Mouse (Mus musculus) stomach, embryonic 14.5 days (tissue): Measurements from ENCODE around the gene Samm50. TPM values are rescaled to one million over a fixed set of nuclear protein-coding genes. Genes with fewer than 3 reads are reported as not detected.

Experiments
- ATAC-seq: fragments of 200-750 bp; cut with Nextera tagmentation; 2 replicates; pipeline ENCODE4 v1.8.0; 2017; ENCODE audit warnings: low read depth, moderate TSS enrichment; ENCODE audit not compliant: insufficient number of reproducible peaks, insufficient read depth, low FRiP score
- H3K27ac ChIP-seq: fragments of 300-500 bp; sonication (generic); 2 replicates; pipeline ENCODE4 v1.5.1; 2014; ENCODE audit warnings: mild to moderate bottlenecking, low read length, moderate library complexity, mixed read lengths
- H3K27me3 ChIP-seq: fragments of 300-500 bp; sonication (generic); 2 replicates; pipeline ENCODE4 v1.6.1; 2014; ENCODE audit warnings: low read length, control low read depth, mixed read lengths; ENCODE audit not compliant: control insufficient read depth, insufficient read depth
- H3K36me3 ChIP-seq: fragments of 300-500 bp; sonication (generic); 2 replicates; pipeline ENCODE4 v1.6.1; 2014; ENCODE audit warnings: mild to moderate bottlenecking, control low read depth, low read length, moderate library complexity, mixed read lengths; ENCODE audit not compliant: control insufficient read depth, insufficient read depth
- H3K4me1 ChIP-seq: fragments of 300-500 bp; sonication (generic); 2 replicates; pipeline ENCODE4 v1.6.1; 2014; ENCODE audit warnings: low read length, control low read depth, mixed read lengths; ENCODE audit not compliant: control insufficient read depth, insufficient read depth
- H3K4me2 ChIP-seq: fragments of 300-500 bp; sonication (generic); replicated peaks from 2 replicates; pipeline ENCODE4 v1.6.1; 2014; ENCODE audit warnings: low read depth, low read length, control low read depth
- H3K4me3 ChIP-seq: fragments of 300-500 bp; sonication (generic); 2 replicates; pipeline ENCODE4 v1.5.1; 2014; ENCODE audit warnings: low read depth, low read length, control low read depth
- H3K9ac ChIP-seq: fragments of 300-500 bp; sonication (generic); replicated peaks from 2 replicates; pipeline ENCODE4 v1.6.1; 2014; ENCODE audit warnings: low read depth, mild to moderate bottlenecking, control low read depth, low read length, moderate library complexity, mixed read lengths
- H3K9me3 ChIP-seq: fragments of 300-500 bp; sonication (generic); 2 replicates; pipeline ENCODE4 v1.6.1; 2016; ENCODE audit warnings: low read depth, low read length, control low read depth; ENCODE audit not compliant: control insufficient read depth
- WGBS: fragments of 180-500 bp; shearing (Covaris S2); extraction: QIAGEN DNeasy Blood & Tissue Kit; methylation state at CpG from one replicate; pipeline ENCODE4 v1.1.7; 2014; 5-methylcytosine and 5-hydroxymethylcytosine counted together
- polyA plus RNA-seq: library from polyadenylated mRNA; unstranded; fragments of >200 nt; fragmentation: Nextera tagmentation; extraction: Ambion mirVana; gene quantifications from 2 replicates; pipeline ENCODE4 v1.2.1, GENCODE M21; 2014

The Samm50 gene
- polyA plus RNA-seq, 1 experiment from 2014 or later: 51.6 TPM

GRCm38 (mm10) chr15:84196486-84197165 lies 4.6 kb downstream of the Samm50 start:
- Histone ChIP-seq H3K4me2 (no peak overlapping the region), H3K9me3 (no peaks in the 10 kb centered on the region), H3K36me3 (peaks cover 55% of the 10 kb centered on the region), H3K4me1 (peaks cover 6% of the 10 kb centered on the region), H3K4me3 (no peak overlapping the region), H3K27ac (no peak overlapping the region), H3K27me3 (no peaks in the 10 kb centered on the region), H3K9ac (no peak overlapping the region)
- 89% methylated on average over 8 of the region's 8 CpGs for WGBS
- no peak for ATAC-seq

GRCm38 (mm10) chr15:84207327-84207726 lies 15.3 kb downstream of the Samm50 start:
- peaks cover 35% of the 10 kb centered on the region for H3K36me3 ChIP-seq

GRCm38 (mm10) chr15:84209517-84210412 lies 17.7 kb downstream of the Samm50 start:
- Histone ChIP-seq H3K9ac (no peak overlapping the region), H3K4me3 (no peak overlapping the region), H3K27me3 (no peaks in the 10 kb centered on the region), H3K4me1 (no peaks in the 10 kb centered on the region), H3K27ac (no peak overlapping the region), H3K4me2 (no peak overlapping the region), H3K36me3 (peaks cover 30% of the 10 kb centered on the region), H3K9me3 (no peaks in the 10 kb centered on the region)
- 82% methylated on average over 11 of the region's 11 CpGs for WGBS
- ATAC-seq: no peak

More at GRCm38 (mm10) chr15:84207327-84207726, 15.3 kb downstream of the Samm50 start:
- Histone ChIP-seq H3K4me1 (no peaks in the 10 kb centered on the region), H3K27me3 (no peaks in the 10 kb centered on the region), H3K9me3 (no peaks in the 10 kb centered on the region), H3K4me3 (no peak overlapping the region), H3K27ac (no peak overlapping the region), H3K4me2 (no peak overlapping the region), H3K9ac (no peak overlapping the region)
- WGBS: 93% methylated on average over 4 of the region's 4 CpGs
- ATAC-seq: no peak

- H3K27me3 ChIP-seq: no peaks in the 10 kb centered on the region
- no peak for ATAC-seq
- no peak overlapping the region for H3K27ac ChIP-seq
- H3K9me3 ChIP-seq: no peaks in the 10 kb centered on the region
- WGBS: 91% methylated on average over 13 of the region's 13 CpGs
- no peak overlapping the region for H3K4me3 ChIP-seq
- no peaks in the 10 kb centered on the region for H3K4me1 ChIP-seq
- no peak overlapping the region for H3K9ac ChIP-seq
- H3K36me3 ChIP-seq: peaks cover 30% of the 10 kb centered on the region
- no peak overlapping the region for H3K4me2 ChIP-seq
Measured at GRCm38 (mm10) chr15:84210461-84210860, 18.4 kb downstream of the Samm50 start.

GRCm38 (mm10) chr15:84210941-84211340 lies 18.9 kb downstream of the Samm50 start:
- WGBS: 88% methylated on average over 13 of the region's 13 CpGs
- Histone ChIP-seq H3K4me1 (no peaks in the 10 kb centered on the region), H3K4me3 (no peak overlapping the region)

GRCm38 (mm10) chr15:84211564-84211963 lies 19.5 kb downstream of the Samm50 start:
- Histone ChIP-seq H3K4me2 (no peak overlapping the region), H3K27me3 (no peaks in the 10 kb centered on the region), H3K27ac (no peak overlapping the region), H3K9ac (no peak overlapping the region), H3K4me1 (no peaks in the 10 kb centered on the region), H3K36me3 (peaks cover 23% of the 10 kb centered on the region), H3K4me3 (no peak overlapping the region), H3K9me3 (no peaks in the 10 kb centered on the region)
- 75% methylated on average over 4 of the region's 4 CpGs for WGBS
- ATAC-seq: no peak

More at GRCm38 (mm10) chr15:84210941-84211340, 18.9 kb downstream of the Samm50 start:
- Histone ChIP-seq H3K9me3 (no peaks in the 10 kb centered on the region), H3K27me3 (no peaks in the 10 kb centered on the region), H3K4me2 (no peak overlapping the region), H3K9ac (no peak overlapping the region), H3K27ac (no peak overlapping the region), H3K36me3 (peaks cover 29% of the 10 kb centered on the region)
- no peak for ATAC-seq

GRCm38 (mm10) chr15:84212031-84212755 lies 20.2 kb downstream of the Samm50 start:
- peak; percentile 29; the same call in 1 of the 2 replicates for ATAC-seq
- Histone ChIP-seq H3K4me3 (no peak overlapping the region), H3K27me3 (no peaks in the 10 kb centered on the region), H3K9me3 (no peaks in the 10 kb centered on the region), H3K4me1 (no peaks in the 10 kb centered on the region), H3K36me3 (peaks cover 23% of the 10 kb centered on the region), H3K27ac (no peak overlapping the region), H3K4me2 (no peak overlapping the region), H3K9ac (no peak overlapping the region)
- 50% methylated on average over 6 of the region's 6 CpGs for WGBS

GRCm38 (mm10) chr15:84212756-84213105 lies 20.7 kb downstream of the Samm50 start:
- Histone ChIP-seq H3K4me2 (no peak overlapping the region), H3K36me3 (peaks cover 22% of the 10 kb centered on the region)

More at GRCm38 (mm10) chr15:84212756-84213105, 20.7 kb downstream of the Samm50 start:
- Histone ChIP-seq H3K27me3 (no peaks in the 10 kb centered on the region), H3K9me3 (no peaks in the 10 kb centered on the region), H3K9ac (no peak overlapping the region), H3K27ac (no peak overlapping the region), H3K4me1 (no peaks in the 10 kb centered on the region), H3K4me3 (no peak overlapping the region)
- ATAC-seq: no peak
- 89% methylated on average over 2 of the region's 2 CpGs for WGBS
